Mouse (Mus musculus) gastrocnemius, postnatal 14 days (tissue): ENCODE measurements around the gene Phf6. TPM values are rescaled to one million over a fixed set of nuclear protein-coding genes. Genes with fewer than 3 reads are reported as not detected.
"Not testable (repeated sequence)": the region's sequence is repeated elsewhere in the genome, so short reads cannot be mapped to it uniquely, and the experiment has no call there.

Source experiments
- DNase-seq: peaks from one replicate; pipeline ENCODE4 v3.0.0; 2021; ENCODE audit warnings: mixed read lengths
- intact Hi-C: fragments of 180-260 bp; cut with DNase I; formaldehyde crosslinking; loops from one replicate; pipeline ENCODE4 v1.15.1; 2025; ENCODE audit warnings: low total_unique reads
- total RNA-seq, 2 experiments: library from RNA; stranded (reverse); gene quantifications; 2 replicates each; pipeline ENCODE4 v1.2.3; 2021

Phf6 gene
- total RNA-seq, 2 experiments from 2014 or later = 2.7 to 4.1 TPM

DNA sequence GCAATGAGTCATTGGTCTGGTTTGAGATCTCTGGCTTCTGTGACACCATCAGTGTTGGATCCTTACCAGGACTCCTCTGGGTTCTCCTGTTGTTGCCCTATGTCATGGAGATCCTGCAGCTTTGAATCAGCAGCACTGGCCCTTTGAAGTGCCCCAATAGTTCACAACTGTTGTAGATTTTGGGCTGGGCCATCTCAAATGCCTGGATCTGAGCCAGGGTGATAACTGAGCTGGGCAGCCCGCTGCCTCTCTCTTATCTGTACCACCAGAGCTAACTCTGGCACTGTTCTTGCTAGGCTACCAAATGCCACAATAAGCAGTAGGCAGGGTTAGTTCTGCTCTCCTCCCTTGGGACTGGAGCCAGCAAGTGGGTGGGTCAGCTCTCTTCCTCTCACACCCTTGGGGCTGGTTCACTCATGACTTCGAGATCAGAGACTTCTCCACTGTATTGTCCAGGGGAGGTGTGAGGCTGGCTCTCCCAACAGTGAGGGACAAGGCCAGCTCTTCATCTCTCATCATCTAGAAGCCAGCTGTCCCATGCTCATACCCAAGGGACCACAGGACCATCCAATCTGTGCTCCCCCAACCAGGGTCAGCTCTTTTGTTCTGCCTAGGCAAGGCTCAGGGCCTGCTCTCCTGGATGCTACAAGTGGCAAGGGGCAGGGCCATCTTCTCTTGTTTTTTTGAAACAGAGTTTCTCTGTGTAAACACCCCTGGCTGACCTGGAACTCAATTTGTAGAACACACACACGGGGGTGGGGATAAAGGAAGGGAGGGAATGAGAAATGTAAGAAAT is 59.3 kb downstream of the Phf6 start:
- intact Hi-C loops = no loop called here
- no peak for DNase-seq

GRCm38 (mm10) chrX:52972129-52972528 is 60.1 kb downstream of the Phf6 start:
- intact Hi-C loops = no loop called here
- DNase-seq = no peak

DNA sequence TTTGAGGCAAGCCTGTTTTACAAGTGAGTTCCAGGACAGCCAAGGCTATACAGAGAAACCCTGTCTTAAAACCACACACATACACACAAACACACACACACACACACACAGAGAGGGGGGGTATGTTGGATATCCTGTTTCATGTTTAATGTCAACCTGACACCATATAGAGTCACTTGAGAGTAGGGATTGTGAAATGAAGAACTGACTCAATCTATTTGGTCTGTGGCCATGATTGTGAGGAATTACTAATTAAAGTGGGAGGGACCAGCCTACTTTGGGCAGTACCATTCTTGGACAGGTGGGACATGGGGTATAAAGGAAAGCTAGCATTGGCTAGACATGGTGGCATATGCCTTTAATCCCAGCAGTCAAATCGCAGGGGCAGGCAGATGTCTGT is 60.6 kb downstream of the Phf6 start:
- no peak for DNase-seq
- intact Hi-C loops = no loop called here

GRCm38 (mm10) chrX:52978576-52978975 is 66.5 kb downstream of the Phf6 start:
- DNase-seq = no peak
- intact Hi-C loops = no loop called here

DNA sequence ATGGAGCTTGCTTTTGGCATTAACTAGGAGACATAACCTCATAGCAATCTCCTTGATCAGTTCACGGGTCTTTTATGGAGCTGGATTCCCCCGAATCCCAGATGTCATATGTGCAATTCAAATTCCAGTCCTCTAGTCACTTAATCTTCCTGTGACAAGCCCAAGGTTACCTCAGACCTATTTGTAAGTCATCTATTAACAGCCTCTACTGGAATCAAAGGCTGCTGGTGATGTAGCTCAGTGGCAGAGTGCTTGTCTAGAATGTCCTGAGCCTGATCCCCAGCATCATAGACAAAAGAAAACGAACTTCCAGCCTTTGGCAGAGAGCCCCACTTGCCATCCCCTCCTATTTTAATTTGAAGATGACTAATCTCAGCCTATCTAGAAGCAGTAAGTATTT is 69.3 kb downstream of the Phf6 start:
- no peak for DNase-seq
- intact Hi-C loops = no loop called here

DNA sequence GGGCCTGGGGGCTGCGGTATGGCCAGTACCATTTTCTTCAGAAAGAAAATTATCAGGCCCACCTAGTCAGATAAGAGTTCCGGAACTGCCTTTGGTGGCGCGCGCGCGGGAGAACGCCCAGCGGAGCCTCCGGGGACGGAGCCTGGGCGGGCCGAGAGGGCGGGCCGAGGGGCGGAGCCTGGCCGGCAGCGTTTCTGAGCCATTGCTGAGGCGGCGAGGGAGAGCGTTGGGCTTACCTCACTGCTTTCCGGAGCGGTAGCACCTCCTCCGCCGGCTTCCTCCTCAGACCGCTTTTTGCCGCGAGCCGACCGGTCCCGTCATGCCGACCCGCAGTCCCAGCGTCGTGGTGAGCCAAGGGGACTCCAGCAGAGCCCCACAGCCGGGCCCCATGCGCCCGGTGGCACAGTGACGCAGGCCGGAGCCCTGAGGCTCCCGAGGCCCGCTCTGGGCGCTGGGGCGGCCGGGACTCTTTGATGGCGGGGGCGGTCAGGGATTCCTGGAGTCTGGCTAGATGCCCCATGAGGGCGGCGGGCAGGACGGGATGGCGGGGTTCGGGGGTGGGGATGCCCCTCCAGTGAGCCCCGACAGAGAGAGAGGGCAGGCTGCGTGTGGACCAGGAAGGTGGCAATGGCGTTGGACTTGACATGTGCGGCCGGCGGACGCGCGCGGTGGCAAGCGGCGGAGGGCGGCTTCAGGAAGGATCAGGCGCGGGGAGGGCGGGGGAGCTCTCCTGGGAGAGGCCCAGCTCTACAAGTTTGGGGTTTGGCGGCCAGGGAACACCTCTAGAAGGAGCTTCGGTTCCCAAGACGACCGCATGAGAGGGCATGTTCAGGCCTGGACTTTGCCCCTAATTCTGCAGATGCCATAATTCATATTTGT is 76.1 kb downstream of the Phf6 start, which contains the start of gene Hprt:
TSS of gene Hprt (plus strand) at position 233 of the 879 bp plus-strand sequence.
- intact Hi-C loops = no loop called here

DNA sequence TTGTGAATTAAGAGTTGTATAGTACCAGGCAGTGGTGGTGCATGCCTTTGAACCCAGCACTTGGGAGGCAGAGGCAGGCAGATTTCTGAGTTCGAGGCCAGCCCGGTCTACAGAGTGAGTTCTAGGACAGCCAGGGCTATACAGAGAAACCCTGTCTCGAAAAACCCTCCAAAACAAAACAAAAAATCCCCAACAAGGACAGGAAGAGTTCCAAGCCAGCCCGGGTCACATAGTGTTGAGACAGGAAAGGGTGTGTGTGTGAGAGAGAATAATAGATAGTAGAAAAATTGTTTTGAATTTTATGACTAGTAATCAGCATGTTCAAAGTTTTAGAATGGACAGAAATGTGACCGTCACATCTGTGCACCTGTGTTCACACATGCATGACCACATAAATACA is 82.7 kb downstream of the Phf6 start:
- DNase-seq, intact Hi-C loops: not testable (repeated sequence)

More for the DNA sequence above, 76.1 kb downstream of the Phf6 start, which contains the start of gene Hprt:
- peak; percentile 85 for DNase-seq

- intact Hi-C loops = loop anchor here (10.0 kb wide), 1 partner anchor 330 kb away; no protein-coding TSS in a partner anchor
- not testable (repeated sequence) for DNase-seq
Measured at GRCm38 (mm10) chrX:53004887-53005286, 92.8 kb downstream of the Phf6 start.

DNA sequence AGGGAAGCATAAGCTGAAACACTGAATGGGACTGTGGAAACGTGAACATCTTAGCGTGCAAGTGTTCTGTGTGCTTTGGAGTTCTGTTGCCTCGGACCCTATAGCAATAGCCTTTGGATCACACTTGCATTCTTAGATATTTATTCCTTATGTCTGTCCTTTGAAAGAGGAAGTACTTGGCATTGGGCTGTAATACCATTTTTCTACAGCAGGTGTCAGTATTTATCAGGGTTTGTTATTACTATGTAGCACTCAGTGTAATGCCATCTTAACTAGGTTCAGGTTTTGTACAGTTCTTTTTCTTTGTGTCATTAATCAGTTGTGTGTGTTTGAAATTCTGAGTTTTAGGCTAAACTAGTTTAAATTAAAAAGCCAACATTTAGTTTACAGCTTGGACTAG is 94.0 kb downstream of the Phf6 start:
- DNase-seq = no peak
- intact Hi-C loops = loop anchor here (10.0 kb wide), 1 partner anchor 329 kb away; no protein-coding TSS in a partner anchor

Other genes starting within 250 kb of the Phf6 start
- under 1 TPM; 0.23 to 0.24 TPM for gene Ccdc160, start 121.1 kb upstream of the Phf6 start, total RNA-seq
- gene Hprt, start 75.9 kb downstream of the Phf6 start, total RNA-seq = 10 to 100 TPM; 28.2 to 32.2 TPM